Mouse (Mus musculus): Measurements from ENCODE around the gene Mapk8ip1.

- peak; percentile 97 for TF ChIP-seq CTCF (IDR thresholded peaks at IDR 0.05)
- TF ChIP-seq POLR2A (IDR thresholded peaks at IDR 0.05; ENCODE audit: insufficient read depth, low read depth, low read length): no peak
Measured at GRCm38 (mm10) chr2:92437875-92438274, 36.8 kb upstream of the Mapk8ip1 start.
